Mouse (Mus musculus): ENCODE data around the gene Prg3.

Prg3 gene

GRCm38 (mm10) chr2:84987930-84988329 is at the start of gene Prg3:
TSS of gene Prg3 (plus strand) at chr2:84988215.
- DNase-seq, result no peak

- no peak for DNase-seq
These were observed 49.6 kb upstream of the Prg3 start for GRCm38 (mm10) chr2:84938249-84938946.

GRCm38 (mm10) chr2:84939306-84939705 is 48.7 kb upstream of the Prg3 start:
- no peak for DNase-seq

GRCm38 (mm10) chr2:84939711-84940110 is 48.3 kb upstream of the Prg3 start:
- DNase-seq, result no peak

- no peak for DNase-seq
These were observed 46.7 kb upstream of the Prg3 start for GRCm38 (mm10) chr2:84941332-84941731.

- no peak for DNase-seq
These were observed 46.2 kb upstream of the Prg3 start for GRCm38 (mm10) chr2:84941795-84942194.

GRCm38 (mm10) chr2:84947154-84947771 is 40.8 kb upstream of the Prg3 start:
- DNase-seq, result no peak

GRCm38 (mm10) chr2:84948252-84948651 is 39.8 kb upstream of the Prg3 start:
- DNase-seq, result no peak

- no peak for DNase-seq
These were observed 39.3 kb upstream of the Prg3 start for GRCm38 (mm10) chr2:84948721-84949120.

- DNase-seq, result no peak
These were observed 37.0 kb upstream of the Prg3 start for GRCm38 (mm10) chr2:84951027-84951426.

- DNase-seq, result no peak
These were observed 35.8 kb upstream of the Prg3 start for GRCm38 (mm10) chr2:84952251-84952650.

GRCm38 (mm10) chr2:84952693-84953092 is 35.3 kb upstream of the Prg3 start:
- DNase-seq, result no peak

- DNase-seq, result no peak
These were observed 32.6 kb upstream of the Prg3 start for GRCm38 (mm10) chr2:84955435-84955834.

- peak; percentile 82 for DNase-seq
These were observed 31.7 kb upstream of the Prg3 start for GRCm38 (mm10) chr2:84956274-84956673.

GRCm38 (mm10) chr2:84958588-84959264 is 29.3 kb upstream of the Prg3 start:
- DNase-seq, result no peak

- no peak for DNase-seq
These were observed 26.7 kb upstream of the Prg3 start for GRCm38 (mm10) chr2:84961300-84961699.

GRCm38 (mm10) chr2:84961901-84962300 is 26.1 kb upstream of the Prg3 start:
- no peak for DNase-seq

GRCm38 (mm10) chr2:84962906-84963507 is 25.0 kb upstream of the Prg3 start:
- DNase-seq, result no peak

- DNase-seq, result no peak
These were observed 23.8 kb upstream of the Prg3 start for GRCm38 (mm10) chr2:84964111-84964801.

- DNase-seq, result no peak
These were observed 20.6 kb upstream of the Prg3 start for GRCm38 (mm10) chr2:84967318-84967991.

GRCm38 (mm10) chr2:84975580-84975979 is 12.4 kb upstream of the Prg3 start:
- DNase-seq, result no peak

- DNase-seq, result no peak
These were observed 7.8 kb upstream of the Prg3 start, which contains the start of gene Prg2 for GRCm38 (mm10) chr2:84980188-84980587. TSS of gene Prg2 (plus strand) at chr2:84980461.

All from thymus, postnatal 4 days (tissue).